12 mouse cellular contexts compared by ENCODE assay signal in the genomic region with DNA sequence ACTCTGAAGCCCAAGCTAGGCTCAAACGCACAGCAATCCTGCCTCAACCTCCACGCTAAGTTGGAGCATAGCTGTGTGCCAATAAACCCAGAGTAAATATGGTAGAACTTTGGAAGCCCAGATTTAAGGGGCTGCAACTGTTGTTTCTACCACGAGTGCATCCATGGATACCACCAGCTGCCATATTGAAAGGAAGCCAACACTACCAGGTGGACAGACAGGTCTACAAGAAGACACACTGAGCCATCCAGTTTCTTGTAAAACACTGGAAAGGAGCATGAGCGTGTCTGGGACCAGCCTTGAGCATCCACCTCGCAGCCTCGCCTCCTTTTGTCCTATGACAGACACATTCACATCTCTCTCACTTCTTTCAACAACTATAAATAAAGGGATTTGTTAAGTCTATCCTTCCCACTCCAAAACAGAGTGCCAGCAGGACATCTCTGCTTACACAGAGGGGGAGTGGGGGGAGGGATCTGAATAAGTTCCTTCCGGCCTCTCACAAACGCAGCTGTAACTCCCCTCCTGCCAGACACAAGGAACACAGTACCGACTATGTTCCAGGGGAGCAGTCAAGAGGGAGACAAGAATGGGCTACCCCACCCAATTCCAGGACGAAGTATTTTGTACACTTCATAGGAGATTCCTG.
DNase-seq lines count a peak whose midpoint lies in the region; ATAC-seq and TF ChIP-seq lines count a peak whose summit lies in the region.
"Had no signal": no experiment of that assay in that cellular context is flagged by ENCODE, and none has a peak within 500 bp of the region (broad histone marks: within the 10 kb centered on the region; RNA-seq: fewer than 3 reads in every experiment).

No protein-coding gene starts in this region.

- no peak for ATAC-seq in forebrain, embryonic 12.5 days (ENCODE audit: low FRiP score)
- no peak for ATAC-seq in kidney, embryonic 15.5 days (replicated peaks; ENCODE audit: low FRiP score)
- no peak for ATAC-seq in liver, embryonic 12.5 days

- H3K27me3 ChIP-seq in forebrain, embryonic 10.5 days (ENCODE audit: poor library complexity, severe bottlenecking): no peaks in the 10 kb centered on the region
- no peaks in the 10 kb centered on the region for H3K27me3 ChIP-seq in forebrain, embryonic 12.5 days
- no peaks in the 10 kb centered on the region for H3K27me3 ChIP-seq in kidney, embryonic 15.5 days
- no peaks in the 10 kb centered on the region for H3K27me3 ChIP-seq in E14TG2a.4 (ENCODE audit: insufficient read depth, low read length)
- H3K27me3 ChIP-seq in liver, embryonic 12.5 days (replicated peaks): no peaks in the 10 kb centered on the region

- no peak for DNase-seq in forebrain, embryonic 10.5 days (ENCODE audit: extremely low spot score, low spot score)
- no peak for DNase-seq in kidney, postnatal 4 days
- peak; percentile 63 for DNase-seq in brain, embryonic 14.5 days (ENCODE audit: low read depth)
- DNase-seq in adrenal gland, adult 18-20 months (ENCODE audit: low spot score in 2 of 2): no peak
- DNase-seq: B cell, adult 2 months; cerebellum, postnatal 25 days; gastrocnemius, postnatal 10 days; thymus, postnatal 14 days had no signal

- no peak overlapping the region for H3K4me2 ChIP-seq in forebrain, embryonic 12.5 days
- H3K4me2 ChIP-seq in kidney, embryonic 15.5 days: no peak overlapping the region
- H3K4me2 ChIP-seq in liver, embryonic 12.5 days: no peak overlapping the region

- peak overlapping the region; percentile 60 for H3K27ac ChIP-seq in forebrain, embryonic 10.5 days
- no peak overlapping the region for H3K27ac ChIP-seq in forebrain, embryonic 12.5 days
- peak overlapping the region; percentile 11; the same call in 1 of the 2 replicates for H3K27ac ChIP-seq in kidney, embryonic 15.5 days
- H3K27ac ChIP-seq in liver, embryonic 12.5 days: no peak overlapping the region

- H3K4me1 ChIP-seq in forebrain, embryonic 10.5 days: peaks cover 68% of the 10 kb centered on the region
- peaks cover 27% of the 10 kb centered on the region for H3K4me1 ChIP-seq in forebrain, embryonic 12.5 days
- peaks cover 54% of the 10 kb centered on the region for H3K4me1 ChIP-seq in kidney, embryonic 15.5 days
- H3K4me1 ChIP-seq in E14TG2a.4 (replicated peaks; ENCODE audit: low read depth, low read length): peaks cover 99% of the 10 kb centered on the region
- peaks cover 30% of the 10 kb centered on the region for H3K4me1 ChIP-seq in liver, embryonic 12.5 days

- peaks cover 14% of the 10 kb centered on the region for H3K36me3 ChIP-seq in forebrain, embryonic 10.5 days (replicated peaks)
- H3K36me3 ChIP-seq in forebrain, embryonic 12.5 days (replicated peaks): no peaks in the 10 kb centered on the region
- H3K36me3 ChIP-seq in kidney, embryonic 15.5 days: peaks cover 15% of the 10 kb centered on the region
- H3K36me3 ChIP-seq in E14TG2a.4 (ENCODE audit: insufficient read depth, low read length): peaks cover 83% of the 10 kb centered on the region
- H3K36me3 ChIP-seq in liver, embryonic 12.5 days: no peaks in the 10 kb centered on the region

- 52% methylated on average over 10 of the region's 10 CpGs for WGBS in forebrain, embryonic 10.5 days
- 36% methylated on average over 10 of the region's 10 CpGs for WGBS in forebrain, embryonic 12.5 days
- WGBS in kidney, embryonic 15.5 days: 70% methylated on average over 10 of the region's 10 CpGs
- 61% methylated on average over 10 of the region's 10 CpGs for WGBS in liver, embryonic 12.5 days (ENCODE audit: insufficient replicate concordance)

- H3K9me3 ChIP-seq in forebrain, embryonic 10.5 days: no peaks in the 10 kb centered on the region
- no peaks in the 10 kb centered on the region for H3K9me3 ChIP-seq in forebrain, embryonic 12.5 days
- H3K9me3 ChIP-seq in kidney, embryonic 15.5 days (replicated peaks): no peaks in the 10 kb centered on the region
- H3K9me3 ChIP-seq in E14TG2a.4 (ENCODE audit: low read length): no peaks in the 10 kb centered on the region
- H3K9me3 ChIP-seq in liver, embryonic 12.5 days (replicated peaks): no peaks in the 10 kb centered on the region

- no peak overlapping the region for H3K4me3 ChIP-seq in forebrain, embryonic 10.5 days
- H3K4me3 ChIP-seq in forebrain, embryonic 12.5 days (replicated peaks): no peak overlapping the region
- no peak overlapping the region for H3K4me3 ChIP-seq in kidney, embryonic 15.5 days (replicated peaks)
- H3K4me3 ChIP-seq in E14TG2a.4 (replicated peaks; ENCODE audit: low read length): peak overlapping the region; percentile 20
- no peak overlapping the region for H3K4me3 ChIP-seq in liver, embryonic 12.5 days

- H3K9ac ChIP-seq in forebrain, embryonic 12.5 days: no peak overlapping the region
- H3K9ac ChIP-seq in kidney, embryonic 15.5 days: no peak overlapping the region
- H3K9ac ChIP-seq in liver, embryonic 12.5 days: no peak overlapping the region

- TF ChIP-seq CTCF in E14TG2a.4 (conservative IDR thresholded peaks at IDR 0.05; ENCODE audit: low read length): no peak
- TF ChIP-seq CTCF in brain, embryonic 14.5 days (IDR thresholded peaks at IDR 0.05; ENCODE audit: borderline replicate concordance, extremely low read depth, insufficient read depth, insufficient read length): no peak

- TF ChIP-seq POLR2A in brain, embryonic 14.5 days (IDR thresholded peaks at IDR 0.05; ENCODE audit: borderline replicate concordance, extremely low read depth, insufficient read depth, insufficient read length, poor library complexity, severe bottlenecking): no peak

Comparison
In these comparisons a context has a peak if more than half of its experiments do, and no peak if none do; other contexts are left out.
1. H3K27ac ChIP-seq: peak in forebrain, embryonic 10.5 days (single experiment) and kidney, embryonic 15.5 days (single experiment); none in forebrain, embryonic 12.5 days (single experiment) and liver, embryonic 12.5 days (single experiment).